ENCODE assay signal across 22 mouse cellular contexts in the genomic region with DNA sequence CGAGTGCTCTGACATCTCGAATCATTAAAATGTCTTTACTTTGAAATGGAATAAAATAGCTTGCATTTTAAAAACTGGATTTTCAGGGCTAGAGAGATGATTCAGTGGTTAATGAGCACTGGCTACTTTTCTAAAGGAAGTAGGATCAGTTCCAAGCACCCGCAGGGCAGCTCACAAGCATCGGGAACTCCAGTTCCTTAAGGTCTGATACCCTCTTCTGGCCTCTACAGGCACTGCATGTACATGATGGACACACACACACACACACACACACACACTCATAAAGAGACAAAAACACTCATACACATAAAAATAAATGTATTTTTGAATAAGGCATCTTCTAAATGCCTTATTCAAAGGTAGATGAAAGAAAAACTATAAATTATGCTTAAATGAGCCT. TPM values are rescaled to one million over a fixed set of nuclear protein-coding genes. Genes with fewer than 3 reads are reported as not detected.
"Had no signal": no experiment of that assay in that cellular context is flagged by ENCODE, and none has a peak within 500 bp of the region (broad histone marks: within the 10 kb centered on the region; RNA-seq: fewer than 3 reads in every experiment).

No protein-coding gene starts in this region.

- H3K4me2 ChIP-seq: liver, embryonic 15.5 days; lung, embryonic 15.5 days; midbrain, embryonic 12.5 days; neural tube, embryonic 12.5 days had no signal

- H3K9ac ChIP-seq: liver, embryonic 15.5 days; liver, postnatal 0 days; lung, embryonic 15.5 days; midbrain, embryonic 12.5 days; neural tube, embryonic 12.5 days had no signal

- ATAC-seq: lung, postnatal 0 days; midbrain, embryonic 16.5 days had no signal

- DNase-seq: liver, postnatal 0 days; lung, adult 2 months; lung, postnatal 14 days; lung, postnatal 36 days; midbrain, embryonic 14.5 days; right cerebral cortex, postnatal 25 days; right cerebral cortex, postnatal 4 days; spleen, adult 18-20 months; thymus, adult 18-20 months; thymus, postnatal 36 days had no signal

- H3K36me3 ChIP-seq: liver, embryonic 15.5 days; lung, embryonic 15.5 days; midbrain, embryonic 12.5 days; neural tube, embryonic 12.5 days had no signal

- H3K9me3 ChIP-seq: liver, embryonic 15.5 days; lung, embryonic 15.5 days; midbrain, embryonic 12.5 days; neural tube, embryonic 12.5 days had no signal

- H3K27me3 ChIP-seq: liver, embryonic 15.5 days; megakaryocyte, embryonic 14.5 days; neural tube, embryonic 12.5 days had no signal

- H3K4me3 ChIP-seq: liver, embryonic 15.5 days; lung, embryonic 15.5 days; midbrain, embryonic 12.5 days; neural tube, embryonic 12.5 days had no signal

- H3K27ac ChIP-seq: liver, embryonic 15.5 days; lung, embryonic 15.5 days; macrophage; midbrain, embryonic 12.5 days; neural tube, embryonic 12.5 days had no signal

- H3K4me1 ChIP-seq: liver, embryonic 15.5 days had no signal

RNA-seq across cellular contexts. Expression of a gene that starts 51.0 kb away (rescaled TPM):
- total RNA-seq: megakaryocyte progenitor cell, adult 5-6 weeks; monocyte, adult 5-6 weeks; neutrophil, adult 5-6 weeks had no signal
- polyA plus RNA-seq: liver, postnatal 0 days; macrophage; thymus, postnatal 0 days had no signal
